14 mouse cellular contexts compared by ENCODE assay signal in the genomic region with DNA sequence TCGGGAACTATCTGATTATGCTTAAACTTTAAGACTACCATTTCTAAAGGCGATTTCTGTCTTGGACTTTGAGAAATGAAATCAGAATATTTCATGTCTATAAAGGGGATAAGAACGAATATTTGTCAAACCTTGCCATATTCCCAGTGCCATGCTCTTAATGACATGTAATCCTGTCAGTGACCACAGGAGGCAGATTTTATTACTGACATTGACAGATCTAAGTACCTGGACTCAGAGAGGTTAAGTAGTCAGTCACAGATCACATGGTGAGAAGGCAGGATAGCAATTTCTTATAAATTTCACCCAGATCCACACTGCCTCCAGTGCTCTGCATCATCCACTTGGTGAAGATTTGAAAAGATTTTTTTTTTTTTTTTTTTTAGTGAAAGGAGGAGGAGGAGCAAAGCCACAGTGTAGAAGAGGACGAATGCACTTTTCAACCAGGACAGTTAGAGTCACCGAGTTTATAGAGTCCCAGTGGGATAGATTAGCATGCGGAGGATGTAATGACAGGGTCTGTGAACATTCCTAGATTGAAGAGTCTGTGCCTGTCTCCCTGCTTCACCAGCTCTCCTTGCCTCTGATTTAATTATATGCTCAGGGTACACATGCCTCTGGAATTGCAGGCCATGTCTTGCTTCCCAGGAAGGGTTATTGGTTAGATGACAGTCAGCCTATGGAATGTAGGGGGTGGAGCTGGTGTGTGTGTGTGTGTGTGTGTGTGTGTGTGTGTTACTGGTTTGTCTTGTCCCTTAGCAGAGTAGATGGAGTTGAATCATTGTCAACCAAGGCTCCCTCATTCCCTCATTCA.
DNase-seq lines count a peak whose midpoint lies in the region; ATAC-seq and TF ChIP-seq lines count a peak whose summit lies in the region.
"Had no signal": no experiment of that assay in that cellular context is flagged by ENCODE, and none has a peak within 500 bp of the region (broad histone marks: within the 10 kb centered on the region; RNA-seq: fewer than 3 reads in every experiment).

No protein-coding gene starts in this region.

- H3K36me3 ChIP-seq in hindbrain, postnatal 0 days (ENCODE audit: insufficient read depth, low read length): no peaks in the 10 kb centered on the region
- H3K36me3 ChIP-seq in hindbrain, embryonic 16.5 days (ENCODE audit: control insufficient read depth, insufficient read depth, low read length): no peaks in the 10 kb centered on the region
- H3K36me3 ChIP-seq in neural tube, embryonic 11.5 days (ENCODE audit: control insufficient read depth, insufficient read depth, low read length): no peaks in the 10 kb centered on the region
- H3K36me3 ChIP-seq in stomach, postnatal 0 days (ENCODE audit: control insufficient read depth, insufficient read depth, low read length): no peaks in the 10 kb centered on the region
- H3K36me3 ChIP-seq: G1E; heart, embryonic 13.5 days; limb, embryonic 13.5 days had no signal

- no peaks in the 10 kb centered on the region for H3K27me3 ChIP-seq in hindbrain, postnatal 0 days (ENCODE audit: insufficient read depth, low read length)
- no peaks in the 10 kb centered on the region for H3K27me3 ChIP-seq in hindbrain, embryonic 16.5 days (replicated peaks; ENCODE audit: control insufficient read depth, insufficient read depth, low read length)
- no peaks in the 10 kb centered on the region; the same call in 1 of the 2 replicates for H3K27me3 ChIP-seq in neural tube, embryonic 11.5 days (ENCODE audit: control insufficient read depth, insufficient read depth, low read length)
- no peaks in the 10 kb centered on the region for H3K27me3 ChIP-seq in stomach, postnatal 0 days (ENCODE audit: control insufficient read depth, insufficient read depth, low read length)
- H3K27me3 ChIP-seq: heart, embryonic 13.5 days; limb, embryonic 13.5 days had no signal

- 59% methylated on average over 6 of the region's 6 CpGs for WGBS in hindbrain, postnatal 0 days
- WGBS in hindbrain, embryonic 16.5 days: 67% methylated on average over 6 of the region's 6 CpGs
- WGBS in neural tube, embryonic 11.5 days: 72% methylated on average over 6 of the region's 6 CpGs
- WGBS in stomach, postnatal 0 days: 78% methylated on average over 6 of the region's 6 CpGs

- ATAC-seq in hindbrain, postnatal 0 days: no peak
- ATAC-seq in hindbrain, embryonic 16.5 days: no peak
- ATAC-seq in neural tube, embryonic 11.5 days (ENCODE audit: insufficient read depth, low FRiP score, low TSS enrichment): 0 out of 2 replicates have a peak, but pooled peaks have one; percentile 45
- no peak for ATAC-seq in stomach, postnatal 0 days (ENCODE audit: low FRiP score, low TSS enrichment)

- H3K4me1 ChIP-seq in hindbrain, postnatal 0 days (ENCODE audit: insufficient read depth, low read length): no peaks in the 10 kb centered on the region
- H3K4me1 ChIP-seq in hindbrain, embryonic 16.5 days (ENCODE audit: control insufficient read depth, insufficient read depth, low read depth, low read length): peaks cover 5% of the 10 kb centered on the region; the same call in 1 of the 2 replicates
- H3K4me1 ChIP-seq in neural tube, embryonic 11.5 days (ENCODE audit: control insufficient read depth, insufficient read depth, low read length): no peaks in the 10 kb centered on the region
- H3K4me1 ChIP-seq in stomach, postnatal 0 days (replicated peaks; ENCODE audit: control insufficient read depth, insufficient read depth): no peaks in the 10 kb centered on the region
- H3K4me1 ChIP-seq: limb, embryonic 13.5 days had no signal

- TF ChIP-seq EP300 in stomach, postnatal 0 days (optimal IDR thresholded peaks at IDR 0.05): no peak

- no peak overlapping the region for H3K4me2 ChIP-seq in hindbrain, postnatal 0 days (ENCODE audit: low read depth, low read length)
- no peak overlapping the region for H3K4me2 ChIP-seq in hindbrain, embryonic 16.5 days (ENCODE audit: low read length)
- H3K4me2 ChIP-seq in neural tube, embryonic 11.5 days (ENCODE audit: low read depth): no peak overlapping the region
- H3K4me2 ChIP-seq in stomach, postnatal 0 days (replicated peaks; ENCODE audit: low read depth): no peak overlapping the region
- H3K4me2 ChIP-seq: heart, embryonic 13.5 days; limb, embryonic 13.5 days had no signal

- H3K4me3 ChIP-seq in hindbrain, postnatal 0 days (ENCODE audit: low read length): no peak overlapping the region
- no peak overlapping the region for H3K4me3 ChIP-seq in hindbrain, embryonic 16.5 days (ENCODE audit: low read length)
- H3K4me3 ChIP-seq in neural tube, embryonic 11.5 days (ENCODE audit: low read depth, low read length): no peak overlapping the region
- no peak overlapping the region for H3K4me3 ChIP-seq in stomach, postnatal 0 days (ENCODE audit: low read depth, low read length)
- H3K4me3 ChIP-seq: heart, embryonic 13.5 days; limb, embryonic 13.5 days had no signal

- no peak overlapping the region for H3K27ac ChIP-seq in hindbrain, postnatal 0 days
- H3K27ac ChIP-seq in hindbrain, embryonic 16.5 days (ENCODE audit: low read depth, low read length): no peak overlapping the region
- no peak overlapping the region for H3K27ac ChIP-seq in neural tube, embryonic 11.5 days (ENCODE audit: low read depth, low read length)
- no peak overlapping the region for H3K27ac ChIP-seq in stomach, postnatal 0 days (replicated peaks)
- H3K27ac ChIP-seq: heart, embryonic 13.5 days; limb, embryonic 13.5 days had no signal

- no peak overlapping the region for H3K9ac ChIP-seq in hindbrain, postnatal 0 days (replicated peaks; ENCODE audit: low read length)
- H3K9ac ChIP-seq in hindbrain, embryonic 16.5 days (ENCODE audit: low read depth, low read length): no peak overlapping the region
- H3K9ac ChIP-seq in neural tube, embryonic 11.5 days (ENCODE audit: low read length): no peak overlapping the region
- H3K9ac ChIP-seq in stomach, postnatal 0 days (ENCODE audit: low read length): no peak overlapping the region
- H3K9ac ChIP-seq: heart, embryonic 13.5 days; limb, embryonic 13.5 days had no signal

- DNase-seq in hindbrain, postnatal 0 days (ENCODE audit: low spot score): no peak
- no peak for DNase-seq in neural tube, embryonic 11.5 days (ENCODE audit: low spot score)
- DNase-seq in neural tube, embryonic 10.5 days (ENCODE audit: extremely low spot score, low spot score): no peak
- DNase-seq in ZHBTc4 (ENCODE audit: low read depth, low spot score): peak; percentile 11
- DNase-seq in stomach, postnatal 0 days (ENCODE audit: low spot score): no peak
- no peak for DNase-seq in left cerebral cortex, adult 9 months (ENCODE audit: low spot score in 2 of 2)
- no peak for DNase-seq in right cerebral cortex, adult 2 months (ENCODE audit: low spot score in 2 of 2)
- DNase-seq: adrenal gland, postnatal 14 days; lung, postnatal 10 days; thymus, postnatal 25 days had no signal

- TF ChIP-seq CTCF in hindbrain, postnatal 0 days (IDR thresholded peaks at IDR 0.05; ENCODE audit: low read depth): peak; percentile 41
- TF ChIP-seq CTCF in stomach, postnatal 0 days (IDR thresholded peaks at IDR 0.05; ENCODE audit: low read depth): peak; percentile 36

- H3K9me3 ChIP-seq in hindbrain, postnatal 0 days (ENCODE audit: low read length): no peaks in the 10 kb centered on the region
- H3K9me3 ChIP-seq in hindbrain, embryonic 16.5 days (ENCODE audit: control insufficient read depth, low read length): no peaks in the 10 kb centered on the region
- H3K9me3 ChIP-seq in neural tube, embryonic 11.5 days (ENCODE audit: control insufficient read depth, low read length): no peaks in the 10 kb centered on the region
- H3K9me3 ChIP-seq in stomach, postnatal 0 days (ENCODE audit: control insufficient read depth, low read length): no peaks in the 10 kb centered on the region
- H3K9me3 ChIP-seq: G1E; heart, embryonic 13.5 days; limb, embryonic 13.5 days had no signal
